In genomic region chr9:13748798-13749674, GRCm38 (mm10) we compare ENCODE assay signal across 8 mouse cellular contexts. TPM values are rescaled to one million over a fixed set of nuclear protein-coding genes. Genes with fewer than 3 reads are reported as not detected.
DNase-seq lines count a peak whose midpoint lies in the region; ATAC-seq lines count a peak whose summit lies in the region.

No protein-coding gene starts in this region.

- peaks cover 12% of the 10 kb centered on the region for H3K9me3 ChIP-seq in forebrain, embryonic 10.5 days
- no peaks in the 10 kb centered on the region for H3K9me3 ChIP-seq in heart, embryonic 16.5 days (replicated peaks; ENCODE audit: control insufficient read depth, low read length)
- no peaks in the 10 kb centered on the region for H3K9me3 ChIP-seq in liver, embryonic 15.5 days (replicated peaks)
- no peaks in the 10 kb centered on the region; the same call in 1 of the 2 replicates for H3K9me3 ChIP-seq in neural tube, embryonic 12.5 days

- peak; percentile 95 for ATAC-seq in CD4-positive, CD25-positive, alpha-beta regulatory T cell, adult 4 months
- peak; percentile 98 for ATAC-seq in heart, embryonic 16.5 days (replicated peaks; ENCODE audit: extremely low read depth, insufficient read depth, low FRiP score)
- peak; percentile 99 for ATAC-seq in liver, embryonic 15.5 days (ENCODE audit: insufficient read depth)
- ATAC-seq in neural tube, embryonic 12.5 days (ENCODE audit: low FRiP score, low read depth), result peak; percentile 99

- peaks cover 19% of the 10 kb centered on the region for H3K4me1 ChIP-seq in forebrain, embryonic 10.5 days
- H3K4me1 ChIP-seq in heart, embryonic 16.5 days (ENCODE audit: control insufficient read depth, insufficient read depth, low read length), result peaks cover 12% of the 10 kb centered on the region
- H3K4me1 ChIP-seq in liver, embryonic 15.5 days (replicated peaks), result peaks cover 20% of the 10 kb centered on the region
- peaks cover 3% of the 10 kb centered on the region; the same call in 1 of the 2 replicates for H3K4me1 ChIP-seq in neural tube, embryonic 12.5 days

- peak overlapping the region; percentile 85 for H3K4me3 ChIP-seq in forebrain, embryonic 10.5 days
- peak overlapping the region; percentile 95 for H3K4me3 ChIP-seq in heart, embryonic 16.5 days (ENCODE audit: low read length)
- H3K4me3 ChIP-seq in liver, embryonic 15.5 days (replicated peaks), result peak overlapping the region; percentile 85
- H3K4me3 ChIP-seq in neural tube, embryonic 12.5 days, result peak overlapping the region; percentile 92

- peak; percentile 91 for DNase-seq in c-Kit-negative CD71-positive TER-119-positive erythroid progenitor cells, embryonic 14.5 days (ENCODE audit: low read depth, low spot score)
- DNase-seq in forebrain, embryonic 10.5 days (ENCODE audit: extremely low spot score, low spot score), result peak; percentile 92
- DNase-seq in kidney, postnatal 36 days, result peak; percentile 97 to 99
- peak; percentile 87 for DNase-seq in telencephalon, adult 2 months (ENCODE audit: low read depth, low spot score)

- WGBS in forebrain, embryonic 10.5 days, result 2% methylated on average over 60 of the region's 60 CpGs
- under 1% methylated on average over 60 of the region's 60 CpGs for WGBS in heart, embryonic 16.5 days
- under 1% methylated on average over 60 of the region's 60 CpGs for WGBS in liver, embryonic 15.5 days (ENCODE audit: insufficient replicate concordance)
- WGBS in neural tube, embryonic 12.5 days, result 2% methylated on average over 60 of the region's 60 CpGs

- peaks cover 15% of the 10 kb centered on the region for H3K36me3 ChIP-seq in forebrain, embryonic 10.5 days (replicated peaks)
- H3K36me3 ChIP-seq in heart, embryonic 16.5 days (ENCODE audit: control insufficient read depth, insufficient read depth), result no peaks in the 10 kb centered on the region
- H3K36me3 ChIP-seq in liver, embryonic 15.5 days (replicated peaks), result no peaks in the 10 kb centered on the region
- H3K36me3 ChIP-seq in neural tube, embryonic 12.5 days, result no peaks in the 10 kb centered on the region

- H3K27ac ChIP-seq in forebrain, embryonic 10.5 days, result peak overlapping the region; percentile 96
- H3K27ac ChIP-seq in heart, embryonic 16.5 days (ENCODE audit: low read length), result peak overlapping the region; percentile 95
- H3K27ac ChIP-seq in liver, embryonic 15.5 days (replicated peaks), result peak overlapping the region; percentile 94
- peak overlapping the region; percentile 70 for H3K27ac ChIP-seq in neural tube, embryonic 12.5 days

- no peaks in the 10 kb centered on the region for H3K27me3 ChIP-seq in forebrain, embryonic 10.5 days (ENCODE audit: poor library complexity, severe bottlenecking)
- H3K27me3 ChIP-seq in heart, embryonic 16.5 days (ENCODE audit: control insufficient read depth, insufficient read depth, low read length), result no peaks in the 10 kb centered on the region
- H3K27me3 ChIP-seq in liver, embryonic 15.5 days, result no peaks in the 10 kb centered on the region
- H3K27me3 ChIP-seq in neural tube, embryonic 12.5 days (replicated peaks), result no peaks in the 10 kb centered on the region

- H3K4me2 ChIP-seq in heart, embryonic 16.5 days (ENCODE audit: low read depth, low read length), result peak overlapping the region; percentile 82
- H3K4me2 ChIP-seq in liver, embryonic 15.5 days, result peak overlapping the region; percentile 87
- peak overlapping the region; percentile 73 for H3K4me2 ChIP-seq in neural tube, embryonic 12.5 days (replicated peaks)

- peak overlapping the region; percentile 99 for H3K9ac ChIP-seq in heart, embryonic 16.5 days (ENCODE audit: low read length)
- peak overlapping the region; percentile 93 for H3K9ac ChIP-seq in liver, embryonic 15.5 days
- H3K9ac ChIP-seq in neural tube, embryonic 12.5 days, result peak overlapping the region; percentile 92

RNA-seq across cellular contexts. Expression of gene Mtmr2, which starts 0.8 kb away (rescaled TPM):
- 10 to 100 TPM; 30.9 to 31.9 TPM for polyA plus RNA-seq in CD4-positive, CD25-positive, alpha-beta regulatory T cell, adult 4 months (2017; shearing (Covaris generic))
- 77.5 and 77.7 TPM in 2 replicates for polyA plus RNA-seq in forebrain, embryonic 10.5 days (2016; fragmentation: Nextera tagmentation; extraction: Ambion mirVana)
- 45.5 and 46.0 TPM in 2 replicates for polyA plus RNA-seq in heart, embryonic 16.5 days (2015; fragmentation: Nextera tagmentation; extraction: Ambion mirVana)
- polyA plus RNA-seq in liver, embryonic 15.5 days (2015; fragmentation: Nextera tagmentation; extraction: Ambion mirVana), result 19.9 TPM in 2 replicates
- 65.7 and 70.2 TPM in 2 replicates for polyA plus RNA-seq in neural tube, embryonic 12.5 days (2016; fragmentation: Nextera tagmentation; extraction: Ambion mirVana)

Comparison
In these comparisons a context has a peak if more than half of its experiments do, and no peak if none do; other contexts are left out.
1. Peak in every context shown above with its lines: DNase-seq, ATAC-seq, H3K4me3 ChIP-seq and H3K27ac ChIP-seq.